Mouse (Mus musculus): ENCODE data around the gene Gm10037.
"Not testable (repeated sequence)": the region's sequence is repeated elsewhere in the genome, so short reads cannot be mapped to it uniquely, and the experiment has no call there.

Gm10037 gene

GRCm38 (mm10) chr13:67876049-67876698, 45.3 kb downstream of the Gm10037 start:
- not testable (repeated sequence) for DNase-seq (ENCODE audit: extremely low read depth, insufficient read length, low spot score)

GRCm38 (mm10) chr13:67876699-67877254, 45.9 kb downstream of the Gm10037 start:
- DNase-seq (ENCODE audit: extremely low read depth, insufficient read length, low spot score), result no peak

- DNase-seq (ENCODE audit: extremely low read depth, insufficient read length, low spot score), result no peak
Measured at GRCm38 (mm10) chr13:67883966-67884365, 53.1 kb downstream of the Gm10037 start.

Data from 3134 (cell line).